Mouse (Mus musculus): Measurements from ENCODE around the gene Rnd1.

The Rnd1 gene

DNA sequence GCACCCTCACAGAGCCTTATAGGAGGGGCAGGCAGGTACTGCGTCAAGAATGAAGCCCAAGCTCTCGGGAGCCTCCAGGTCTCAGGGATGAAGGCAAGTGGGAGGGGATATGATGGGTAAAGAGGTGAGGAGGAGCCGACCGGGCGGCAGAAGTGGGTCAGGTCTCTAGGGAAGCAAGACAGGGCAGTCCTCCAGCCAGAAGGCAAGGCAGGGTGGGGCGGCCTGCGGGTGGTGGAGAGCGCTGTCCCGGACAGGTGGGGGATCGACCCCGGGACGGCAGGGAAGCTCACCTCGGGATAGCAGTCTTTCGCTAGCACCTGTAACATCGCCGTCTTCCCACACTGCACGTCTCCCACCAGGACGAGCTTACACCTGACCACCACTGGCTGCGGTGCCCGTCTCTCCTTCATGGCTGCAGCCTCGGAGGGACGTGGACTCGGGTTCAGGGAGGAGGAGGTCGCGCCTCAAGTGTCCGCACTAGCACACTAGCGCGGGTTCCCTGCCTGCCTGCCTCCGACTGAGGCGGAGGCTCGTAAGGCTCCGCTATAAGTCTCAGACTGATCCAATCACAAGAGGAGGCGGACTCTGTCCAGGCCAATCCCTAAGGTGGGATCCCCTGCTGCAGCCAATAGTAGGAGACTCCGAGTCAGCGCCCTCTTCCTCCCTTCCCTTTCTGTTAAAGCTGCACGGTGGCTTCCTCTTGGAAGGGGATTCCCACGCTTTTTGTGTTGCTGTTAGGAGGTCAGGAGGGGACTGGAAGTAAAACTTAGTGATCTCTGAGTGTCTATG, at the start of gene Rnd1:
TSS of gene Rnd1 (minus strand) at position 522 of the 789 bp plus-strand sequence.
- peak; percentile 88 for DNase-seq

GRCm38 (mm10) chr15:98726746-98727145, 49.5 kb upstream of the Rnd1 start:
- no peak for DNase-seq

- DNase-seq = no peak
These were observed 48.8 kb upstream of the Rnd1 start for GRCm38 (mm10) chr15:98726079-98726478.

DNA sequence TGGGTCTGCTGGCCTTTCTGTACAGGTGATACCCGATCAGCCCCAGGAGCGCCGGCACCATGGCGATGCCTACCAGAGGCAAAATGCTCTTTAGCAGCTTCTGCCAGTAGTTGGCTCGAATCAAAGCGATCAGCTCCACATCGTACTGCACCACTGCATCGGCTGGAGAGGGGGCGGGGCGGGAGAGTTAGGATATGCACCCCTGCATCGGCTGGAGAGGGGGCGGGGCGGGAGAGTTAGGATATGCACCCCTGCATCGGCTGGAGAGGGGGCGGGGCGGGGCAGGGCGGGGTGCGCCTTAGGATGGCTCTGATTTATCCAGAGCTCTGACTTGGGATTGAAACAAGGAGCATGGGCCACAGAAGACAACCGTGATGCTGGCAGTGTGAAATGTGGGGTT, 47.2 kb upstream of the Rnd1 start:
- no peak for DNase-seq

DNA sequence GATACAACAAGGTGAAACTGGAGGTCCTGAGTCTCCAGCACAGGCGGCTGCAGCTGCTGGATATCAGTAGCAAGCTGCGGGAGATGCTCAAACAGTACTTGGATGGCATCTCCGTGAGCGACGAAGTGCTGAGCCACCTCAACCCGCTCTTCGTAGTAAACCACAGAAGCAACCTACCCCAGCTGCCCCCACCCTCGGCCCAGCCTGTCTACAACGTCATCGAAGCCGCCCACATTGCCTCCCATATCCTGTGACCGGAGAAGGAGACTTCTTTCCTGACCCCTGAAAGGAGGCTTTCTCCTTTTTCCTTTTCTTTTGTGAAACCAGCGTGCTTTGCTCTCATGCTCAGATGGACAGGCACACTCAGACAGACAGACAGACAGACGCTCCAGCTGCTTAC, 45.6 kb upstream of the Rnd1 start:
- no peak for DNase-seq

- DNase-seq = no peak
These were observed 44.9 kb upstream of the Rnd1 start for GRCm38 (mm10) chr15:98722191-98722590.

GRCm38 (mm10) chr15:98717301-98717700, 40.0 kb upstream of the Rnd1 start:
- DNase-seq = no peak

DNA sequence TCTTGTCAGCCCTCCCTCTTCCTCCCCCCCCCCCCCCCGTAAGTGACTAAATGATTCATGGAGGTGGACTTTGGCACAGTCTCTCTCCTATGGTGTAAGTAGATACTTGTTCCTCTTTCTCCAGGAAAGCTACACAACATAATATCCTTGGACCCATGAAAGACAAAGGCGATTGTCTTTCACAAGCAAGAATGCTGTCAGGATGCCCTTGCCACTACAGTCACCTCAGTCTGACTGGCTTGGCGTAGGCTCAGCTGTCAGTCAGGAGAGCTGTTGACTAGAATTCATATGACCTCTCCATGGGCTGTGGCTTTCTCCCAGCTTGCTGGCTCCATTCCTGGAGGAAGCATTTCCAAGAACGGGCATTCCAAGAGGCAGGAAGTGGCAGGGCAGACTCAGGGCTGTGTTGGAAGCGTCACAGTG, 37.0 kb upstream of the Rnd1 start:
- DNase-seq = no peak

DNA sequence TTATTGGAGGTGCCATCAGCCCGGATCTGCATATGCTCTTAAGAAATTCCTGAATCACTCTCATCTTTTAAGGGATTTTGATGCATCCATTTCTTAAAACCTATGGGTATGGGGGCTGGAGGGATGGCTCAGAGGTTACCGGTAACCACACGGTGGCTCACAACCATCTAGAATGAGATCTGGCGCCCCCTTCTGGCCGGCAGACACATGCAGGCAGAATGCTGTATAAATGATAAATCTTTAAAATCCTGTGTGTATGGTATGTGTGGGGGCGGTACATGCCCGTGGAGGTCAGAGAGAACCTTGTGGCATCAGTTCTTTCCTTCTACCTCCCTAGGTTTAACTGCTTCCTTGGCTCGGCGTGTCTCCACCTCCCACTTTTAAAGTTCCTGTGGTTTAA, 33.2 kb upstream of the Rnd1 start:
- DNase-seq = peak; percentile 53

- DNase-seq = peak; percentile 79
These were observed 30.6 kb upstream of the Rnd1 start, which contains the start of gene Ccdc65 for GRCm38 (mm10) chr15:98707766-98708372. Gene Ccdc65 (plus strand): TSS chr15:98708207.

DNA sequence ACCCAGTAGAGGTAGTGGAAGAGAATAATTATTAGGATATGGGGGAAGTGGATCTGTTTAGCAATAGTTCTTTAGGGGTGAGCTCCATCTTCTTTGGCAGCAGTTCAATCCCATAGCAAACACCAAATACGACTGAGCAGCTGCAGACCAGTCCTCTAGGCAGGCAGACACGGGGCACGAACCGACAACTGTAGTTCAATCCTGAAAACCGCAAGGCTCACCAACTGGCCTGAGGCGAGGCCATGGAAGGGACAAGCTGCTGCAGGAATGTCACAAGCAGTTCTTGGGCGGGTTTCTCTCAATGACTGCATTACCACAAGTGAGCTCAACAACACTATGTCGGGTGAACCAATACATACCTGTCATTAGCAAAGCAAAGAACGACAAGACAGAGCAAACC, 27.1 kb upstream of the Rnd1 start:
- DNase-seq = no peak

GRCm38 (mm10) chr15:98699190-98700105, 22.2 kb upstream of the Rnd1 start:
- DNase-seq = peak; percentile 85

GRCm38 (mm10) chr15:98696216-98696615, 19.0 kb upstream of the Rnd1 start:
- DNase-seq = no peak

GRCm38 (mm10) chr15:98695726-98696125, 18.5 kb upstream of the Rnd1 start:
- no peak for DNase-seq

DNA sequence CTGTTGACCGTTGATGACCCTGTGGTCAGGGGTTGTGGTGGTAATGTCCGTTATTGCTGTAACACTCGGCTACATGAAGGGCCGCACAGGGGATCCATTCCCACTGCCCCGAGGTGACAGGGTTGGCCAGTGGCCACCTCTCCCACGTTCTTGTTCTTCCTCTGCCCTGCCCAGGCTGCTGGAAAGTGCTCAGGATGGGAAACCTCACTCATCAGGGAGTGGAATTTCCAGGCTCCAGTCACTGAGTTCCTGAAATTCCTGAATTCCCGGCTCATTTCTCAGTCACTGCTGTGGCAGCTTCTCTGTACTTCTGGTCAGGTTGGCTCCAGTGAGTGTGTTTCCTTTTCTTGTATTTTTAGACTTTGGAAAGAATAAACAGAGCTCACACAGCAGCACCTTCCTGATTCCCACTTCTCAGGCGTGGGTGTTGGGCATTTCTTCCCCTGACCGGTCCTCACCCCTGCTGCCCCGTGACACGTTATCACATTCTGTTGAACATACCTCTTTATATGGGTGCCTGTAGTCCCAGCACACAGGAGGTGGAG, 15.0 kb upstream of the Rnd1 start:
- DNase-seq = no peak

- no peak for DNase-seq
These were observed 14.4 kb upstream of the Rnd1 start for GRCm38 (mm10) chr15:98691486-98692147.

GRCm38 (mm10) chr15:98689682-98690081, 12.4 kb upstream of the Rnd1 start:
- DNase-seq = no peak

DNA sequence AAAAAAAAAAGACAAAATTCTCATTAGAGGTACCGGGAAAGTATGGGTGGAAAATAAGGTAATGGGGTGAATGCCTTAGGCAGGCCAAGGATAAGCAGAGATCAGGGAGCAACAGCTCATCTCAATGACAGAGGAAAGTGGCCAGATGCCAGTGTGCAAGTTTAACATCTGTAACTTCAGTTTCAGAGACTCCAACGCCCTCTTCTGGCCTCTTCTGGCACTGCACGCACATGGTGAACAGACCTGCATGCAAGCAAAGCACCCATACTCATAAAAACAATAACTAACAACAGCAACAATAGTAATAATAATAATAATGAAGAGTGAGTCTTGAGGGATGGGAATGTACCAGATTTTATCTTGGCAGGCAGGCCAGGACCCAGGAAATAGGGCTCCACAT, 8.7 kb upstream of the Rnd1 start:
- DNase-seq = no peak

- DNase-seq = no peak
These were observed 6.5 kb upstream of the Rnd1 start for GRCm38 (mm10) chr15:98683746-98684145.

GRCm38 (mm10) chr15:98683177-98683576, 5.9 kb upstream of the Rnd1 start:
- DNase-seq = no peak

- no peak for DNase-seq
These were observed 4.4 kb upstream of the Rnd1 start for GRCm38 (mm10) chr15:98681633-98682032.

GRCm38 (mm10) chr15:98680660-98681059, 3.4 kb upstream of the Rnd1 start:
- no peak for DNase-seq

DNA sequence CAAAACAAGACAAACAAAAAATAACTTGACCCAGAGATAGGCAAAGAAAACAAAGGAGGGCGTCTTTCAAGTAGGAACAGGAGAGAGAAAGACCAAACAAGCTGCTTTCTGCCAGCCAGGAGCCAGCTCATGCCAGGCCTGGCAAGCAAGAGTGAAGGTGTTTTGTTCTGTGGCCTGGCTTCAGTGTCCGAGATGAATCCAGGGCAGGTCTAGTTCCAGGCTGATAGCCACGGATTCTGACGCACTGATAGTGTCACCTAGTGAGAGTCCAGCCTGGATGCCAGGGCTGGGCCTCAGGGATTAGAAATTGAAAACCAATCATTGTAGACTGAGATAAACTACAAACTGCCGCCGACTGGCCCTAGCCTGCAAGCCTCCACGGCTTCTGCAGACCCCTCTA, 716 bp upstream of the Rnd1 start:
- DNase-seq = no peak
